Mouse (Mus musculus) lung, postnatal 25 days (tissue): ENCODE measurements around the gene Casp2.

Experiments used
- DNase-seq: peaks from one replicate; pipeline ENCODE4 v3.0.0; 2022; ENCODE audit warnings: low spot score

The Casp2 gene

GRCm38 (mm10) chr6:42264626-42265312, at the start of gene Casp2:
TSS of gene Casp2 (plus strand) at chr6:42264985.
- peak; percentile 99 for DNase-seq

GRCm38 (mm10) chr6:42215028-42215427, 49.8 kb upstream of the Casp2 start, which contains the start of gene Tas2r144:
TSS of gene Tas2r144 (plus strand) at chr6:42215328.
- DNase-seq = no peak

GRCm38 (mm10) chr6:42222286-42222685, 42.5 kb upstream of the Casp2 start:
- no peak for DNase-seq

- DNase-seq = no peak
These were observed 39.7 kb upstream of the Casp2 start for GRCm38 (mm10) chr6:42225046-42225445.

GRCm38 (mm10) chr6:42227240-42228101, 37.3 kb upstream of the Casp2 start:
- DNase-seq = peak; percentile 60

GRCm38 (mm10) chr6:42229610-42230009, 35.2 kb upstream of the Casp2 start:
- no peak for DNase-seq

- DNase-seq = no peak
These were observed 33.6 kb upstream of the Casp2 start for GRCm38 (mm10) chr6:42231191-42231590.

GRCm38 (mm10) chr6:42237276-42237805, 27.4 kb upstream of the Casp2 start:
- no peak for DNase-seq

- peak; percentile 61 for DNase-seq
These were observed 23.3 kb upstream of the Casp2 start for GRCm38 (mm10) chr6:42241311-42242045.

- peak; percentile 93 for DNase-seq
These were observed 19.0 kb upstream of the Casp2 start, which contains the start of gene Gstk1 for GRCm38 (mm10) chr6:42245711-42246353. TSS of gene Gstk1 (plus strand) at chr6:42245935.

- peak; percentile 32 for DNase-seq
These were observed 17.6 kb upstream of the Casp2 start for GRCm38 (mm10) chr6:42247173-42247572.

- no peak for DNase-seq
These were observed 16.8 kb upstream of the Casp2 start for GRCm38 (mm10) chr6:42247981-42248380.

GRCm38 (mm10) chr6:42251791-42252190, 13.0 kb upstream of the Casp2 start:
- no peak for DNase-seq

GRCm38 (mm10) chr6:42253103-42253502, 11.7 kb upstream of the Casp2 start:
- DNase-seq = no peak

GRCm38 (mm10) chr6:42257303-42257863, 7.4 kb upstream of the Casp2 start:
- DNase-seq = peak; percentile 76

- peak; percentile 69 for DNase-seq
These were observed 4.4 kb upstream of the Casp2 start for GRCm38 (mm10) chr6:42260430-42260829.

GRCm38 (mm10) chr6:42261524-42262170, 3.1 kb upstream of the Casp2 start, which contains the start of gene Tmem139:
TSS of gene Tmem139 (plus strand) at chr6:42261970.
- DNase-seq = peak; percentile 82

GRCm38 (mm10) chr6:42265391-42266330, 876 bp downstream of the Casp2 start:
- DNase-seq = peak; percentile 31

GRCm38 (mm10) chr6:42270817-42271216, 6.0 kb downstream of the Casp2 start:
- no peak for DNase-seq
